Mouse (Mus musculus): ENCODE measurements at regions not wholly inside any gene's neighbourhood (a gene's known extent, or its start where the extent isn't known, plus 50 kb on each side); places are given as distances from the start of the nearest gene placed in this dataset.
"Not testable (repeated sequence)": the region's sequence is repeated elsewhere in the genome, so short reads cannot be mapped to it uniquely, and the experiment has no call there.

GRCm38 (mm10) chr14:120730226-120730625, 180.8 kb upstream of the Ipo5 start:
- no peak for DNase-seq (ENCODE audit: low spot score in 2 of 2)

DNA sequence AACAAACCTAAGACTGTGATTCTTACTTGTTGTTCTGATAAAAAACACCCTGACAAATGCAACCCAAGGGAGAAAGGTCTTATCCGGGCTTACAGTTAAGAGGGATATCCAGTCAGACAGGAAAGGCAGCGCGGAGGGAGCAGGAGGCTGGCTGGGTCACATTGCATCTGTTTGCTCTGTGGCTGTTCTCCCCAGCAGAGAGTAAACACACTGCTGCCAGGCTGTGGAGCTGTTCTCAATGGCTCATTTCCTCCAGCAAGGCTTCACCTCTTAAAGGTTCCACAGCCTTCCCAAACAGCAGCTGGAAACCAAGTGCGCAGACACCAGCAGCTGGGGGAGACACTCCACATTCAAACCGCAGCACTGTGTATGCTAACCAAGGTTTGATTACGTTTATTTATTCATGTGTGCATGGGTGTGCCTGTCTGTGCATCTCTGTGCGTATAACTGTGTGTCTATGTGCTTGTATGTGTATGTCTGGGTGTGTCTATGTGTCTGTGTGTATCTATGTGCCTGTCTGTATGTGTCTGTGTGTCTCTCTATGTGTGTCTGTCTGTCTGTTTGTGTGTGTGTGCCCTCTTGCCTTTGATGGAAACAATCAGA, 179.2 kb upstream of the Ipo5 start:
- intact Hi-C loops (cut with DNase I), result no loop called here
- DNase-seq (ENCODE audit: low spot score in 2 of 2), result no peak

More at GRCm38 (mm10) chr14:120730226-120730625, 180.8 kb upstream of the Ipo5 start:
- intact Hi-C loops (cut with DNase I), result no loop called here

DNA sequence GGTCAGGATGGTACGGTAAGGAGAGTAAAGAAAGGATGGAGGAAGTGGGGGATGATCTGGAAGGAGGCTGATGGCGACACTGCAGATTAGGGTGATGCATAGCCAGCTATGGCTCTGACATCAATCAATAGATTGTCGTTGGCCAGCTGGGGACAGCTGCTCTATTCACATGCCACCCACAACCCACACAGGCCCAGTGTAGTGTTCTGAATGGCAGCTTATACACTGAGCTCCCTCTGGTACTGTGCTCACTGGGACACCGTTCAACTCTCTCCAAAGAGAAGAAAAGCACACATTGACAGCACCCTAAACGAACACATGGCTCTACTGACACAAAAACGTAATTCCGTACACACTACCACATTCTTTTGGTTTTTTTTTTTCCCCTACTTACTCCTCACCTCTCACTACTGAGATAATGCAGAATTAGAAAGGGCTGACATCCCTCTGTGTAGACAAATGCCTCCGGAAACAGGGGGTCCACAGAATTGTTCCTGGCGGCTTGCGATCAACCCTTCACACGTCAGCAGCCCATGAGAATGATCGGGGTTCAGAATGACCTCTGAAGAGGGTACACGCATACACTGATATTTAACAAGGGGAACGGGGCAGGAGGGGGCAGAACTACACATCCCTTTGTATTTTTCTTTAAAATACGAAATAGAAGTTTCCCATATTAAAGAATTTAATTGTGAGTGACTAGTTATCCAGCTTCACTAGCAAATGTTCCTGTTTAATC, 178.5 kb upstream of the Ipo5 start:
- intact Hi-C loops (cut with DNase I), result no loop called here
- DNase-seq (ENCODE audit: low spot score in 2 of 2), result peak in 1 of 2 experiments; percentile 32

DNA sequence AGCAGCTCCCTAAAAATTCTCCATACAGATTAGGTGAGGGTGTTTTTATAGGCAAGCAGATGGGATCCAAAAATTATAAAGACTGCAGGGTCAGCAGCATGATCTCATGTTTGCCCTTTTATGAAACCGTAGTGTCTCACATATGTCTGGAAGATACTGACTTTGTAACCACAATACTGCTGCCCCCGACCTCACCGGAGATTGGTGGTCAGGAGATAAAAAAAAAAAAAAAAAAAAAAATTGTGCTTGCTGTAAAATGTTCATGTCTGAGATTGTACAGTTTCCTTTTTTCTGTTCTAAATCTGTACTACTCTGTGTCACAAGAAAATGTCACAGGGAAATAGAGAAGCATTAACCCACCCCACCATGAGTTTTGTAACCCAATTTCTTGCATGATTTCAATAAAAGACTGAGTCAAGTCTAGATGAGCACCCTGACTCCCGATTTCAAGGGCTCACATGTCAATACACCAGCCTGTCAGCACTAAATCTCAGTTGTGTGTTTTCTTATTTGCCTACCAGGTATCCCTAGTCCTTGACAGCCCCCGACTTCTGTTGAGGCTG, 169.5 kb upstream of the Ipo5 start:
- intact Hi-C loops (cut with DNase I), result no loop called here
- no peak for DNase-seq (ENCODE audit: low spot score in 2 of 2)

DNA sequence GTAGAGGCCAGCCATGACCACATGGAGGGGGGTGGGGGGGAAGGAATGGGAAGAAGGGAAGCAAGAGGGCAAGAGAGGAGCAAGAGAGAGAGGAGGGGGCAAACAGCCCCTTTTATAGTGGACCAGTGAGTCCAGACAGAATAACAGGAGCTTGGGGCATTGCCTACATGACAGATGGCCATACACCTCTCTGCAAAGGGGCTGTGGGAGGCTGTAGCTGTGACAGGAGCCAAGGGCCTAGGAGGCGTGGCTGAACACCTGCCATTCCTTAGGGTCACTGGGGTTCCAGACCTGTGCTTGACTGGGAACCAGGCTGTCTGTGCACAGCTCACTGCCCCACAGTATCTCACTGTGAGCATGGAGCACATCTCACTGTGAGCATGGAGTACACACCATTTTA, 157.0 kb upstream of the Ipo5 start:
- no peak for DNase-seq (ENCODE audit: low spot score in 2 of 2)
- intact Hi-C loops (cut with DNase I), result no loop called here

DNA sequence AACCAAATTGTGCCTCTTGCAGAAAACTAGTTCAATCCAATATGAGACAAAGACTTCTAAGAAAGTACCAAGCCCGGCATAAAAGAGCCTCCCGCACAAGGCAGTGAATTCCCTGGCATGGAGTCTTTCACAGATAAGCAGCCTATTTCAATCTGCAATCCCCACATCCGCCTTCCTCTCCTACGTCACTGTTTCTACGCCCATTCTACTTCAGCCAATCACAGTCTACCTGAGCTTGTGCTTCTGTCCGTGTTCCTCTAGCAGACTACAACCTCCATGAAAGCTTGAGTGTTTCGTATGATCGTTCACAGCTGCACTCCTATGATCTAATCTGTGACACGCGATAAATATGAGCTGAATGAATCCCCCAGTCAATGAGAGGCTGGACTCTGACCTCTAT, 155.6 kb upstream of the Ipo5 start:
- intact Hi-C loops (cut with DNase I), result no loop called here

GRCm38 (mm10) chr14:120758200-120758830, 152.7 kb upstream of the Ipo5 start:
- intact Hi-C loops (cut with DNase I), result no loop called here
- DNase-seq (ENCODE audit: low spot score in 2 of 2), result no peak

More for the DNA sequence above, 155.6 kb upstream of the Ipo5 start:
- DNase-seq (ENCODE audit: low spot score in 2 of 2), result no peak

DNA sequence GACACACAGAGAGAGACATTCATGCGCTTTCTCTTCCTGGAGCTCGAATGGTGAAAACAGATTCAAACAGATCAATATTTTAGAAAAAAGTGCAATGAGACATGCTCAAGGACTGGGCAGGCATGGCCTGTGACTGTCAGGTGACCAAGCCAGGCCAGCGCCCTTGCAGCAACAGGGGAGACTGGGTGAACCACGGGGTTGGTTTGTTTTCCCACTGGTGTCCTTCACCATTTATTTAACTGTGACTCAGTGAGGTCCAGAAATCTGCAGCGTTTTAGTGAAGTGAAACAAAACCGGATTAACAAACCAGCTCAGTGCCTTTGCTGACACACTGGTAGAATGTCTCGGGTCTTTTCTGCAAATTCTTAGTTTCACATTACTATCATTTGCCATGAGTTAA, 148.9 kb upstream of the Ipo5 start:
- DNase-seq (ENCODE audit: low spot score in 2 of 2), result no peak
- intact Hi-C loops (cut with DNase I), result loop anchor here (5.0 to 10.0 kb wide), 3 partner anchors 85 to 687 kb away; partner anchors contain the start of gene Rap2a

DNA sequence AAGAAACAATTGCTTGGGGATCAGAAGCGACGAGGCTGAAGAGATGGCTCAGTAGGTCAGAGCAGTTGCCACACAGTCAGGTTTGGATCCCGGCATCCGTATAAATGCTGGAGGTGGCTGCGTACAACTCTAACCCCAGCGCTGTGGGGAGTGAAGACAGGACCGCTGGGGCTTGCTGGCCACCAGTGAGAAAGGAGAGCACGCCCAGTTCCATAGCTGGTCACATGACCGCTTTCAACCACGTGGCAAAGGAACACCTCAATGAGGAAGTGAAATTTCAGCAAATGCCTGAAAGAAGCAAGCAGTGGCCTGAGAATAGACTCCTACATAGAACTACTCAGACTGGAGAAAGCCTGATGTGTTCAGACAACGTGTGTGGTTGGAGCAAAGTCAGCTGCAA, 148.3 kb upstream of the Ipo5 start:
- DNase-seq (ENCODE audit: low spot score in 2 of 2), result peak in 1 of 2 experiments; percentile 13
- intact Hi-C loops (cut with DNase I), result loop anchor here (5.0 to 10.0 kb wide), 3 partner anchors 85 to 688 kb away; partner anchors contain the start of gene Rap2a

GRCm38 (mm10) chr14:120763796-120764195, 147.2 kb upstream of the Ipo5 start:
- intact Hi-C loops (cut with DNase I), result loop anchor here (5.0 to 10.0 kb wide), 3 partner anchors 86 to 689 kb away; partner anchors contain the start of gene Rap2a
- DNase-seq (ENCODE audit: low spot score in 2 of 2), result peak; percentile 19 to 82

DNA sequence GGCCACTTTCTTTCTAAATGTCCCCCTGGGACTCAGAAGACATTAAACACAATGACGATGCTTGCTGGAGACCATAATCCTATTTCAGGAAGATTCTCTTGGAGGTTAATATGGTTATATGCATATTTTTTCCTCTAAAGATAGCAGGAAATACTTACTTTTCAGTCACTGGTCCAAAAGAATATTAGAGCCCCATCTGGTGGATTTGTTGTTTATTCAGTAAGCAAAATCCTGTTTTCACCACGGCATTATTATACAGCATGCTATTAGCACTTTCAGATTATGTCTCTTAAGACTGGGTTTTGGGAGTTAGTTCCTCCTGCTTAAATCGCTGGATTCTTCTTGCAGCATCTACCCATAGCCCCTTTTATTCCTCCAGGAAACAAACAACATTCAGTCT, 146.6 kb upstream of the Ipo5 start:
- intact Hi-C loops (cut with DNase I), result loop anchor here (5.0 to 10.0 kb wide), 3 partner anchors 87 to 690 kb away; partner anchors contain the start of gene Rap2a
- DNase-seq (ENCODE audit: low spot score in 2 of 2), result no peak

DNA sequence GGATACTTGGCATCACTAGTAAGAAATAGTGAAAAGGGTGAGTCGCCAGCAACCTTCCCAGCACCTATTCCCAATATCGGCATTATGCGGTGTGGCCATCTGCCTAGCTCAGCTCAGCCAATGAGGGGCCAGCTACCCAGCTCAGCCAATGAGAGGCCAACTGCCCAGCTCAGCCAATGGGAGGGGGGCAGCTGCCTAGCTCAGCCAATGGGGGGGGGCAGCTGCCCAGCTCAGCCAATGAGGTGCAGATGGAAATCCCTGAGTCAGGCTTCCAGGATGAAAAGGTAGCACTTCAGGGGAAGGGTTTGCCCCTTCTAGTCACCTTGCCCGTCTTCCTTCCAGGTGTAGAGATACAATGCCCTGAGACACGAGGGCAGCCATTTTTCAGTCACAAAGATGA, 144.6 kb upstream of the Ipo5 start:
- intact Hi-C loops (cut with DNase I), result loop anchor here (10.0 kb wide), 1 partner anchor 692 kb away; no protein-coding TSS in a partner anchor
- DNase-seq (ENCODE audit: low spot score in 2 of 2), result no peak

- no peak for DNase-seq (ENCODE audit: low spot score in 2 of 2)
Observed at GRCm38 (mm10) chr14:120770579-120770978, 140.4 kb upstream of the Ipo5 start.

DNA sequence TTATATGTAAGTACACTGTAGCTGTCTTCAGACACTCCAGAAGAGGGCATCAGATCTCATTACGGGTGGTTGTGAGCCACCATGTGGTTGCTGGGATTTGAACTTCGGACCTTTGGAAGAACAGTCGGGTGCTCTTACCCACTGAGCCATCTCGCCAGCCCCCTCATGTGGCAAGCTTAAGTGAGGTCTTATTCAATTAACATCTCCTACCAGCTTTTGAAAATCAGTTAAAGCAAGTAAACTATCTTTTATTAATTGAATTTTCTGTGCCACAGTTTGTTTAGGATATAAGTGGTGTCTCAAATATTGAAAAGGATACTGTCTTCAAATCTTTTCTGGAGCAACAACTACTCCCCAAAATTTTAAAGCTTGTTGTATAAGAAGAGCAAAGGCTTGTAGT, 138.0 kb upstream of the Ipo5 start:
- DNase-seq (ENCODE audit: low spot score in 2 of 2); intact Hi-C loops (cut with DNase I): not testable (repeated sequence)

More at GRCm38 (mm10) chr14:120770579-120770978, 140.4 kb upstream of the Ipo5 start:
- intact Hi-C loops (cut with DNase I), result no loop called here

GRCm38 (mm10) chr14:120791828-120792554, 119.0 kb upstream of the Ipo5 start:
- peak in 1 of 2 experiments; percentile 82 for DNase-seq (ENCODE audit: low spot score in 2 of 2)
- intact Hi-C loops (cut with DNase I), result no loop called here

DNA sequence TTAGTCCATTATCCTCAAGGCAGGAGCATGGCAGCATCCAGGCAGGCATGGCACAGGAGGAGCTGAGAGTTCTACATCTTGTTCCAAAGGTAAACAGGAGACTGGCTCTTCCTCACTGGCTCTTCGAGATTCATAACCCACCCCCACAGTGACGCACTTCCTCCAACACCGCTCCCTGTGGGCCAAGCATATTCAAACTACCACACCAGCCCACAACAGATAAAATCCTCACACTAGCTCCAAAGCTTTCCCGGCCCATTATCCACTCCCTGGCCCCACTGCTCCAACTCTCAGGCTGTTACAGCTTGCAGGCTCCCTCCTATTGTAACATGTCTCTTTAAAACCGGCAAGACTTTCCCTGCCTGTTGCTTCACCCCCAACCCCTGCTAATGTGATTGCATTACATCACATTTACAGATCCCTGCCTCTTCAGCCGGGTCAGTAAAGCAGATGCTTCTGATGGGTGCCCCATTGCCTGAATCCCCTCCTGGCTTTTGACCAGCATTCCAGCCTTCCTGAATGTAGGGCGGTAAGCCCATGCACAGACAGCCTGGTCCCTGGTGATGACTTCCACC, 113.0 kb upstream of the Ipo5 start:
- intact Hi-C loops (cut with DNase I), result no loop called here
- DNase-seq (ENCODE audit: low spot score in 2 of 2), result peak in 1 of 2 experiments; percentile 75

DNA sequence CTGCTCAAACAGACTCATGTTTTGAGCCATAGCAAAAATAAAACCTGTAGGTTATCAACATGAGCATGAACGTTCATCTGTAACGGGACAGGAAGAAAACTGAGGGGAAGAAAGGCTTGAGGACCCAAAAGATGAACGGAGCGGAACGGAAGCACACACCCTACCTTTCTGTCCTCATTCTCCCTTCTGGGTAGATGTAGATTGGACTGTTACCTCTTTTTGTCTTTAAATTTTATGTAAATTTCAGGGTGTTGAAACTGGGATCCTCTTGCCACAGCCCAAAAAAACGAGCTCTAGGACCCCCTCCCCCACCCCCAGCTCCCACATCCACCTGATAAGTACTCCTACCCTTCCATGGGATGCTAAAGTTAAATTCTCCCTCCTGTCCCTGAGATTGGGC, 107.8 kb upstream of the Ipo5 start:
- DNase-seq (ENCODE audit: low spot score in 2 of 2), result no peak
- intact Hi-C loops (cut with DNase I), result no loop called here

DNA sequence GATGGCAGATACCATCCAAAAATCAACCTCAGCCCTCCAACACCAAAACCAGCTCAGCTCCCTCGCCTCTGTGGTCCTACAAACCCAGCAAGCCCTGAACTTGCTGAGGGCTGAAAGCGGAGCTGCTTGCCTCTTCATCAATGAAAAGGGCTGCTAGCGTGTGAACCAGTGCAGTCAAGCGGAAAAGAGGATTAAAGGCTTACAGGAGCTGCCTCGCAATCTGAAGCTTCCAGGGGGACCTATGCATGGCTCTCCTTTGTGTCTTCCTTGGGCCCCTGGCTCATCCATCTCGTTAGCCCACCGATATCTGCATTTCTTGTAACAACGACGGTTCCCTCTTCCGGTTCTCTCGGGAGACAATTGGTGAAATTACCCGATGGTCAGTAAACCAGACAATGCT, 107.3 kb upstream of the Ipo5 start:
- intact Hi-C loops (cut with DNase I), result no loop called here
- no peak for DNase-seq (ENCODE audit: low spot score in 2 of 2)

GRCm38 (mm10) chr14:120804183-120804848, 106.7 kb upstream of the Ipo5 start:
- intact Hi-C loops (cut with DNase I), result no loop called here
- DNase-seq (ENCODE audit: low spot score in 2 of 2), result no peak
